Mouse (Mus musculus): ENCODE results near the gene Zmat5.
"Not testable (repeated sequence)": the region's sequence is repeated elsewhere in the genome, so short reads cannot be mapped to it uniquely, and the experiment has no call there.

Zmat5 gene

DNA sequence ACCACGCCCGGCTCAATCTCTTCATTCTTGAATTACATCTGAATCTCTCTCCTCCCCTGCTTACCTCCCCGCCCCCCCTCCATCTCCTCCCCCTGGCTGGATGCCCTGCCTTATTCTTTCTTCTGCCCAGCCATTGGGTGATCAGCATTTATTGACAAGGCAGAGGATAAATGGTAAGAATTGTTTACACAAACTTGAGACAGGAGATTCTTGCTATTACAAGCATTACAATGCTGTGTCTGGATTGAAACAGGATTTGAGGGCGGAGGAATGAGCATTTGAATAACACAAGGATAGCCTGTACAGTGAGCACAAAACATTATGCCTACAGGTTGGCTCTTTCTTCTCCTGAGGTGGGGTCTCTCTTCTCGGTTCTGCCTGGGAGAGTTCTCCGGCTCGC lies 14.1 kb upstream of the Zmat5 start:
- DNase-seq (ENCODE audit: low spot score), result no peak

DNA sequence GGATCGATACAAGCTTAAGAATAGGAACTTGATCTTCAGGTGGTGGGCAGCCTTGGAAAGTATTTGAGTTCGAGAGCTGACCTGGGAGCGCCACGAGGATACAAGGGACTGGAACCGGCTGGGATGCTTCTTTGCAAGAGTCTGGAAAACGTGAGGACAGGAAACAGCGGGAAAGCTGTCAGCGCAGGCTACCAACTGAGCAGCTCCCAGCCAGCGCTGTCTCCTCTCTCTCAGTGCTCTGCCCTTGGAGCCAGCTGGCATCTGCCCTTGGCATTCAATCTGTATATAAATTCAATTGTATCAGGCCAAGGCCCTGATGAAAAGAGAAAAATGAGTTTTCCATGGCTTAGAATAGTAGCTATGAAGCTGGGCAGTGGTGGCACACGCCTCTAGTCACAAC lies 13.3 kb upstream of the Zmat5 start:
- no peak for DNase-seq (ENCODE audit: low spot score)

DNA sequence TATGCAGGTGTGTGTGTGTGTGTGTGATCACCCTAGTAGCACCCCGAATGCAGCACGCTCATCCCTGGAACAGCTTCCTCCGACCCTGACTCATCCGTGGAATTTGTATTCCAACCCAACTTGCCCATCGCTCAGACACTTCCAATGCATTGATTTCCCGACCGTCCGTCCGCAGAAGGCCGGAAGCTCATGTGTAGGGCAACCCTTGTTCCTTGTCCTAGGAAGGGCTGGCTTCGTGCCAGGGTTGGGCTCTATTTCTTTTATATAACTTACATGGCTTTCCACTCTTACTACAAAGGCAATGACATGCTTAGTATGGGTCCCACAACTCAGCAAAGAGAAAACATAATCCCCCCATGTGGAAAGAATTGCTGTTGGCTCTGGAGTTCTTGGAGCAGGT lies 12.3 kb upstream of the Zmat5 start:
- no peak for DNase-seq (ENCODE audit: low spot score)

DNA sequence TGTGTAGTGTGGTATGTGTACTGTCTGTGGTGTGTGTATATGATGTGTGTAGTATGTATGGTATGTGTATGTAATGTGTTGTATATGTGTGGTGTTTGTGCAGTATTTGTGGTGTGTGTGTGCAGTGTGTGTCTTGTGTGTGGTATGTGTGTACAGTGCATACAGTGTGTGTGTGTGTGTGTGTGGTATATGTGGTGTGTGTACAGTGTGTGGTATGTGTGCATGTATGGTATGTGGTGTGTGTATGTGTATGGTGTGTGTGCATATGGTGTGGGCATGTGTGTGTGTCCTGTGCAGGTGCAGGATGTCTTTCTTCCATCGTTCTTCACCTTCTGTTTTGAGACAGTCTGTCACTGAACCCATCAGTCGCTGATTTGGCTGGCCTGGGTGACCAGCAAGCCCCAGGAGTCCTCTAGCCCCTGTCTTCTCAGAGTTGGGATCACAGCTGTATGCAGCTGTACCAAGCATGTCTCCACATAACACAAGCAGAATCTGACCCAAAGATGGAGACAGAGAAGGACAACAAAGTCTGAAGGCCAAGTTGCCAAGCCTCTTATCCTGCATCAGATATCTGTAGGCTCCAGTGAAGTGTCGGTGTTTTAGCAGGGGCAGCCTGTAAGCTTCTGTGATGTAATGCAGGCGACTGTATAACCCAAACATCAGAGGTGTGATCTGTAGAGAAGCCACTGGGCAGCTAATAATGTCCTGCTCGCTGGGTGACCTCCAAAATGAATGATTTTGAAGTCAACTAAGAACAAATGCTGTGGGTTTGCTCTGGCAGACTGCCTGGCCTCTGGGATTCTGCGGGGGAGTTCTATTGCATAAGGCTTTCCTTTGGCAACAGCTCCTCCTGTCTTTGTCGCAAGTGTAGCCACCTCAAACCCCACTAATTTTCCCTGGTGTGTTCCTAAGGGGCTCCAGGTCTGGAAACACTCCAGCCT lies 7.2 kb upstream of the Zmat5 start:
- no peak for DNase-seq (ENCODE audit: low spot score)

DNA sequence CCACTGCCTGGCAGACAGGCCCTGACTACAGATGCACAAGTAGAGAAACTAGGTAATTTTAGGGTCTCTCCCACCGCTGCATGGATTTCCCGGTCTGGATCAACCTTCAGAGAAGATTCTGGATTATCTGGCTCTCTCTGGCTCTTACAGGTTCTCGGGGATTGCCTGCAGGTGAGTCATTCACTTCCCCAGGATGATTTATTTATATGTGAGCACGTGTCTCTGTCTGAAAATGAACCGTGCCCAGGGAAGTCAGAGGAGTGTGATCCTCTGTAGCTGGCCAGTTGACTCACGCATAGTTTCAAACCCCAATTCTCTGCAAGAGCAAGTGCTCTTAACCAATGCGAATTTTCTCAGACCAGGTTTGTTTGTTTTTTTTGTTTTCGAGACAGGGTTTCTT lies 3.8 kb upstream of the Zmat5 start:
- no peak for DNase-seq (ENCODE audit: low spot score)

DNA sequence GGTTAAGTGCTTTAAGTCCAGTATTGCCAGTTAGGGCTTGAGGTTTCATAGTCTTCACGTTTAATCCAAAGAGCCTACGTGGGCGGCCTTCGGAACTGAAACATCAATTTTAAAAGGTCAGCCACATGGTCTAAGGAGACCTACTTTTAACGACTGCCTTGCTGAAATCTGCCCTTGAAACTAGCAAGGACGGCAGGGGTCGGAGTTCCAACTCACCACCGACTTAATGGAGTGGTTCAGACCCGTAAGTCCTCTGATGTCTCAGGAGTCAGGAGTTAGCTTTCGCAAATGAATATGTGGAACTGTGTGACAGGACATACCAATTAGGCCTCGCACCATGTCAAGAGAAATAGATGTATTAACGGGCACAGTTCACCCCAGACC lies 798 bp upstream of the Zmat5 start:
- no peak for DNase-seq (ENCODE audit: low spot score)

DNA sequence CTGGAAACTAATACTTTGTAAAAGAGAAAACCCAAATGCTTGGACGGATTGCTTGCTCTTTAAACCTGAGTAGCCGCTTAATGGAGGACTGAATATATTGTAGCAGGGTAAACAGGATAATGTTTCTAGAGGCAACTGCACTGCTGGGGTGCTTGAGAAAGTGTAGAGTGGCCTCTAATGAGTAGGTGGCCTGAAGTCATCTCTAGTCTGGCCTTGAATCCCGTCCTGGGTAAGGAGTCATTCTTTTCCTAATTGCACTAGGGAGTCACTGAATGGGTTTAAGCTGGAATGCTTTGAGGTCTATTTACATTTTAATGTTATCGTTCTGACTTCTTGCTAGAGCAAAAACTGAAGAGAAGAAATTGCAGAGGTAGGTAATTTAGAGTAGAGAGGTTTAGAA lies 700 bp downstream of the Zmat5 start:
- no peak for DNase-seq (ENCODE audit: low spot score)

DNA sequence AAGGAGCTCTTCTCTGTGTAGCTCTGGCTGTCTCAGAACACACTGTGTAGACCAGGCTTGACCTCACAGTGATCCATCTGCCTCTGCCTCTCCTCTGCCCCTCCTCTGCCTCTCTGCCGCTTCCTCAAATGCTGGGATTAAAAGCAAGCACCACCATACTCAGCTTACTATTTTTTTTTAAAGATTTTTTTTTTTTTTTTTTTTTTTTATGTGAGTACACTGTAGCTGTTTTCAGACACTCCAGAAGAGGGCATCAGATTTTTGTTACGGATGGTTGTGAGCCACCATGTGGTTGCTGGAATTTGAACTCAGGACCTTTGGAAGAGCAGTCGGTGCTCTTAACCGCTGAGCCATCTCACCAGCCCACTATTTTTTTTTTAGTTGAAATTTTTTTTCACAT lies 5.7 kb downstream of the Zmat5 start:
- DNase-seq (ENCODE audit: low spot score), result not testable (repeated sequence)

DNA sequence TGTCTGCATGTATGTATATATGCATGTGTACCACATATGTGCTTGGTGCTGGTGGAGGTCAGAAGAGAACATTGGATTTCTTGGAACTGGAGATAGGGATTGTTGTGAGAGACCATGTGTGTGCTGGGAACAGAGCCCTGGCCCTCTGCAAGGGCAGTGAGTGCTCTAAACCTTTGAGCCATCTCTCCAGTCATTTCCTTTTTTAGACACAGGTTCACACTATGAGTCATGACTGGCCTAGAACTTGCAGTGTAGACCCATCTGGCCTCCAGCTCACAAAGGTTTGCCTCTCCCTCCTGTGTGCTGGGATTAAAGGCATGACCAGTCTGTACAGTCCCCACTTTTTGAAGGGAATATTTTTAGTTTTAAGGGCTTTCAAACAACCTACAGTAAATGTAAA lies 8.3 kb downstream of the Zmat5 start:
- DNase-seq (ENCODE audit: low spot score), result no peak

DNA sequence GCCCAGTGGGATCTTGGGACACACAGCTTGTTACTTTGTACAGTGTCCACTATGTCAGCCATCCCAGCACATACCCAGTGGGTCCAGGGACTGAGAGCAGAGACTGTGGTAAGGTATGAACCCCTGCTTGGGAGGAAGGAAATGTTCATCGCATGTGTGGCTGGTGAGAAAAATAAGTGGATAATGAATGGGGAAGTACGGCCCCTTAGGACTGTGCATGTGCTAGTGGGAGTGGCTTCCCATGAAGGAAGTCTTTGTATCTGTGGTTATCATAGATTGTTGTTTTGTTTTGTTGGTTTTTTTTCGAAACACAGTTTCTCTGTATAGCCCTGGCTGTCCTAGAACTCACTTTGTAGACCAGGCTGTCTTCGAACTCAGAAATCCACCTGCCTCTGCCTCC lies 10.2 kb downstream of the Zmat5 start:
- no peak for DNase-seq (ENCODE audit: low spot score)

DNA sequence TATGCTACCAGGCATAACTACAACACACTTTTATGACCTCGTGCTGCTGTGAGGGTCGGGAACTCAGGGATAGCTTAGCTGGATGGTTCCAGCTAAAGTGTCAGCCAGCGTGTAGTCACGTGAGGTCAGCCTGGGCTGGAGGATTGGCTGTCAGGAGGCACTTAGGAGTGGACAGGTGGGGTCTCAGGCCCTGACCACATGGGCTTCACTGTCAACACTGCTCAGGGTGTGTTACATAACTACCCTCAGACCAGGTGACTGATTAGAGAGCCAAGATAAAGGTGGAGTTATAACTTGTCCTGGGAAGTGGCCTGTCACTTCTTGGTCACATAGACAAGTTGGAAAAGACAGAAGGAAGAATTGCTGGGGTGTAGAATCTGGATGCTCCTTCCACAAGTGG lies 11.1 kb downstream of the Zmat5 start:
- DNase-seq (ENCODE audit: low spot score), result peak; percentile 72

DNA sequence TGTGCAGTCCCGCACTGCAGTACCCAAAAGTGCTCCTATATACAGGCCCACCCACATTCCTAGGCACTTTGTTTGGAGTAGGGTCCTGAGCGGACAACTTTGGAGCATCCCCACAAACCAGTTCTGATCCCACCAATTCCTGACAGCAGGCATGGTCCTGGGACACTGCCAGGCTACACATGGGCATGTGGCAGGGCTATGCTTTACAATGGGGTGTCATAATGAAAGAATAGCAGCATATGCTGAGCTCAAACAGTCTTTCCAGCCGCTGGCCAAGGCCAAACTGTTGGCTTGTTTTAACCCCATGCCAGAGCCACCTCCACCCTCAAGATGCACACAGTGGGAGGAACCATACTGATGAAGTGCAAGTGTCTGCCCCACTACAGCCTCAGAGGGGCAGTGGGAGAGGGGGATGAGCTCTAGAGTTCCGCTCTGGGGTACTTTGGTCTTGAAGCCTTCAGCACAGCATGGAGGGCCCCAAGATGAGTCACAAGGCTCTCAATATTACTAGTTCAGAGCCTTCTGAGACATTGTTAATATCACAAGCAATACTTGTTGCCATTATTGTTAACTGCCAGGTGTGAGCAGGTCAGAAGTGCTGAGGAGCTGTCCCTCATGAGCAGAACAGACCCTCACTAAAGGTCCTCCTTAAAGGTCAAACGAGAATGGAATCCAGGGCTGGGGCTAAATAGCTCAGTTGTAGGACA lies 12.2 kb downstream of the Zmat5 start:
- no peak for DNase-seq (ENCODE audit: low spot score)

DNA sequence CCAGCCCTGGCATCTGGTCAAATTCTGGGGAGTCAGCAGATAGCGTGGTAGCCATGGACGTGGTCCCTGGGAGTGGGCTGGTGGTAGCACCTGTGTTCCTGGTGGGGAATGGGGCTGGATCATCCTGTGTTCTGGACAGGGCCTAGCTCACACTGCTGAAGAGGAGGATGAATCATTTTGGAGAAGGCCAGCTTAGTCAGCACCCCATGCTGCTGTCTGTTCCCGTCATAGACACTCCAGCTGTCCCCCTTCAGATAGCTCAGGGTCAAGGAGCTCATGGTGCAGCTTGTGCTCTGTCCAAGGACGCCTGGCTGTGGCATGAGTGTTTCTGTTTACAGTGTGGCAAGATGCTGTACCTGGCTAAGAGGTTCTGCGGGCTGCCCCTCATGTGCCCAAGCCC lies 14.1 kb downstream of the Zmat5 start:
- DNase-seq (ENCODE audit: low spot score), result no peak

DNA sequence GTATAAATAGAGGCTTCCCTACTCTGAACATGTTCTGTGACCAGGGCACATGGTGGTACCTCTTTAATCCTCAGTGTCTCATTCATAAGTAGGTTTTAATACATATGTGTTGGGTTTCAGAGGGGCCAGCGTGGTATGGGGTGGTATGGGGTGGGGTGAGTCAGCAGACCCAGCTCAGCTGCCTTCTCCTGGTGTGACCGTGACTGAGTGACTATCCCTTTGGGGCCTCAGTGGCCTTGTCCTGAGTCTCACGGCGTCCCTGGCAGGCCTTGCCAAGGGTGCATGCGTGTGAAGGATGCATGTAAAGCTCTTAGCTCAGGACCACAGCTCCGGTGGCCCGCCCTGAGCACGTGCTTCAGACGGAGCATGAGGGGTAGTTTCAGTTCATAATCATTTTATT lies 15.5 kb downstream of the Zmat5 start:
- no peak for DNase-seq (ENCODE audit: low spot score)

DNA sequence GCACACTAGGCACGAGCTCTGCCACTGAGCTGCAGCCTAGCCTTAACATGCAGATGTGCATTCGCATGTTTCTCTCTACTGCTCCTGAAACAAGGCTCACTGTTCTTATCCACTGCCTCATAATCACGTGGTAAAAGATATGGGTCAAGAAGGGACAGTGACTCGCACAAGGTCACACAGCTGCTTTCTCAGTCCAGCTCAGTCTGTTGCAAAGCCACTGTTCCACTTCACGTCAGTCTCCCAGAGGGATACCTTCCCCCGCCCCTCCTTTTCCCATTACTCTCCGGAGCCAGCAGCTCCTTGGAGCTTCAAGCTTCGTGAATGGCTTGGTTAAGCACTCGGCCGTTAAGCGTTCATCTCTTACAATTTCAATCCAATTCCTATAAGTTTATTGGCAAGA lies 15.9 kb downstream of the Zmat5 start:
- DNase-seq (ENCODE audit: low spot score), result no peak

DNA sequence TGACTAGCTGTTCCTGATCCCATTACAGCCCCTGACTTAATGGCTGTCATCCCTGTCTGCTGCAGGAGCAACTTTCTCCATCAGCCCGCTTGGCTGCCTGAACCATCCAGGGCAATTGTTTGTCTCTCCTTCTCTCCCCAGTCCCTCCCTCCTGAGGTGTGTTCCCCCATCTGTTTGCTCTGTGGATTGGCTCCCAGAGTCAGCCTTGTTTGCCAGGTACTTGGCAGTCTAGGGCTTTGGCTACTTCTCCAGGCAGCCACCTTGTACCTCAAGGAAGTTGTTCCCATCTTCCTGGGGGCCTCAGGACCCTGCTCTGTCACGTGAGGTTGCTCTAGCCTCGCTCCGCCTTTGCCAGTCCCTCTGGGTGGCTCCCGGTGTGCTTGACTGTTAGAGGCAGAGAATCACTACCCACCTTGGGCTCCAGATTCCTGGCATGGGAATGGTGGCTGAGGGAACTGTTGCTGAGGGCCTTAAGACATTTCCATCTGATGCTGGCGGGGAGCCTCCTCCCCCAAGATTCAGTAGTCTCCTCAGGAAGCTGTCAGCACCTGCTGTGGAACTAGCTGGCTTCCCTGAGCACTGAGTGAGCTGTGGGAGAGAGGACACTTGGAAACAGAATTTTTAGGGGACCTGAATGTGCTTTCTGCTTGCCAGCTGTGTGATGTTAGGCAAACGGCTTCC lies 16.6 kb downstream of the Zmat5 start:
- no peak for DNase-seq (ENCODE audit: low spot score)

DNA sequence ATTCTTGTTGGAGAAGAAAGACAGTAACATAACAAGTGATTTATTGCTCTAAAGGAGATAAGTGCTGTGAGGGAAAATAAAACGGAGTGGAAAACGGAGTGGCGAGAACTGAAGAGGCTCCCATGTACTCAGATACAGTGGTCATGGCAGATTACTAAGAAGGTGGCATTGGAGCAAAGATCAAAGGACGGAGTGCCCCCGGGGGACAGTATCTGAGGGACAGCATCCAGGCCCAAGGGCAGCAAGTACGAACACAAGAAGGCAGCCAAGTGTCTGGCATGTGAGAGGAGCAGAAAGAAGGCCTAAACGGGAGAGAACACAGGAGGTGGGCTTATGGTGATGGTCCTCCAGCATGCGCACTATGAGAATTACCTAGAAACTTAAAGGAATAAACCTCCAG lies 17.2 kb downstream of the Zmat5 start:
- no peak for DNase-seq (ENCODE audit: low spot score)

DNA sequence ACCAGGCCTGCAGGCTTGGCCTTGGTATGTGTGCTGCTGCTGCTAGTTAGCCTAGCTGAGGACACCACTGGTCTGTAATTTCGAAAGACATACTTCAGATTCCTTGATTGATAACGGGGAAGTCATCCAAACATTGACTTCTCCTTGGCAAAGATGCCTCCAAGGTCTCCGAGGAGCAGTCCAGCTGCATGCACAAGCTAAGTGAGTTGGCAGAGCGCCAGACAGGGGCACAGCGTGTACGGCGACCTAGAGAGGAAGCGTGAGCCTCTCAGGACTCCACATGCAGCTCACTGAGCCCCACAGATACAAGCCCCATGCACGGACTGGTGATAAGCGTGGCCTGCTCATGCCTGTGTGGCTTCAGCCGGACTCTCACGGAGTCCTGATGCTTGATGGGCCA lies 25.1 kb downstream of the Zmat5 start:
- peak; percentile 18 for DNase-seq (ENCODE audit: low spot score)

DNA sequence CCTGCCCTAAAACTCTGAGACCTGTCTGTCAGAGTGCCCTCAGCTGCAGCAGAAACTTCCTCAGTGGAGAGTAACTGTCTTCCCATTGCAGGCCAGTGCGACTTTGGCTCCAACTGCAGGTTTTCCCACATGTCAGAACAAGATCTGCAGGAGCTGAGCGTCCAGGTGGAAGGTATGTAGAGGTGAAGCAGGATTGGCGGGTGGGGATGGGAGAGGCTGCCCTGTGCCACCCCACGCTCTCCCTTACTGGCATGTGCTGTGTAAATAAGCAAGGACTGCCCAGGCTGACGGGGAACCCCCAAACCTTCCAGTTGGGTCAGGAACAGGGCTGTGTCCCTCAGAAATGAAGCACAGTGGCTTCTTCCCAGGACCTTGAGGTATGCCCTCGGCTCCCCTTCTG lies 25.6 kb downstream of the Zmat5 start:
- DNase-seq (ENCODE audit: low spot score), result no peak

DNA sequence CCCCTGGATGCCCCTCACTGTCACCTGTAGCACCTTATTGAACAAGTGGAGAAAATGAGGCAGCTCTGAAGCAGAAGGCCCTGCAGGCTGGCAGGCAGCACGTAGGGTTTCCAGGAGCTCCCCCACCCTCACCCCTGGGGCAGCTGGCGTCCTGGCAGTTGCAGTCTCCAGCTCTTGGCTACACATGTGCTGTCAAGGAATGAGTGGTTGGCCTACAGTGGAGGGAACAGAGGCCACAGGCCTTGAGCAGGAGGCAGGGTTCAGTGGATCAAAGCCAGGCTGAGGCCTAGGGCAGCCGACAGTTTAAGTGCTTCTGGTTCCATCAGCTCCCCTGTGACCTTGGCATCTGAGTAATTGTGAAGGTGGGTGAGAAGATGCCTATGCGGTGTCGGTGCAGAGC lies 26.4 kb downstream of the Zmat5 start:
- DNase-seq (ENCODE audit: low spot score), result no peak

DNA sequence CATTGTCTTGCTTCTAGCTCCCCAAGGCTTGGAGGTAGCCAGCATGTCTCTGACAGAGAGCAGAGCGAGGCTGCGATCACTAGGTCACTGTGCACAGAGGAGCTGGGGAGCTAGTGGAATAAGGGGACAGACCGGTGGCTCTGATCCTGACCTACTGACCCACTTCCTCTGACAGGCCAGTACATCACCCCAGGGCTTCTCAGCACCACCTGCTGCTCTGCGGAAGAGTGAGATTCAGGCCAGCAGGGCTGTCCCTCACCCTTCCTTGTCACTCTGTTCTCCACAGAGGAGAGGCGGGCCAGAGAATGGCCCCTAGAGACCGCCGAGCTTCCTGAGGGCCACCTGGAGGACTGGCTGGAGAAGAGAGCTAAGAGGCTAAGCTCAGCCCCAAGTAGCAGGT lies 27.3 kb downstream of the Zmat5 start:
- no peak for DNase-seq (ENCODE audit: low spot score)

DNA sequence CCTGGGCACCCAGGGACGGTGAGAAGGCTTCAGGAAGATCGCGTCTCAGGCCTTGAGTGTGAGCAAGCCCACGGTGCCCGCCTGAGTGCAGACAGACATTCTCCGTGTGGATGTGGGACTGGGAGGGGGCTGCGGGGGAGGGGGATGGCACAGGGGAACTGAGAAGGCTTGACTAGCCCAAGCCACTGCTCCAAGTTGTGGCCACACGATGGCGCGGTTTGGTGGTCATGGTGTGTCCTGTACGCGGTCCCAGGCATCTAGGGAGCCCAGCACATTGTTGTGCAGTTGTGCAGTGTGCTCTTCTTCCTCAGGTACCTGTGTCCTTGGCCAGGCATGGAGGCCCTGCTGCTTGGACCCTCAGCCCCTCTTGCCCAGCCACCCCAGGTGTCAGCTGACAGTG lies 29.7 kb downstream of the Zmat5 start:
- no peak for DNase-seq (ENCODE audit: low spot score)

DNA sequence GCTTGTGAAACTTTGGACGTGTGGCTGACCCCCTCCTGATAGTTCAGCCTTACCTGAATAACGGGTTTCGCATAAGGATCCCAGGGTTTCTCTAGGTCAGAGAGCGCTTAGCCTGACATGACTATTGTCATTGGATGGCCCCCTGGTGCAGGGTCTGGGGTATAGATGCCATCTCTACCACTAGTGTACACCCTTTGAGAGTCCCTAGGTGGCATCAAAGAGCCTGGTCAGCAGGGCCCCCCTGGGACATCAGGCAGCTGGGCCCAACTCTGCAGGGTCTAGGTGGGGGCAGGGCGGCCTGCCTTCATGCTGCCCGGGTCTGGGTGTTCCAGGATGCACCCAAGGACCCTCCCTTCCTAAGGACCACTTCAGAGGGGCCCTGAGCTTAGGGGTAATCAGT lies 31.9 kb downstream of the Zmat5 start:
- DNase-seq (ENCODE audit: low spot score), result no peak

All from yolk sac, embryonic 10.5 days (tissue).